Mouse (Mus musculus) granulocyte monocyte progenitor cell, adult 5-6 weeks (primary cell): ENCODE results near the gene Itga9. TPM values are rescaled to one million over a fixed set of nuclear protein-coding genes. Genes with fewer than 3 reads are reported as not detected.

Source experiments
- ATAC-seq: replicated peaks from 2 replicates; pipeline ENCODE4 v1.8.0; 2016; ENCODE audit warnings: mild to moderate bottlenecking, moderate TSS enrichment, inconsistent platforms; ENCODE audit not compliant: poor library complexity, severe bottlenecking
- total RNA-seq, 2 experiments: library from RNA; stranded (forward) in 1 of 2; stranded (reverse) in 1 of 2; fragments of 200-712, 200-1000 nt in 1 of 2; fragments of >200 nt in 1 of 2; fragmentation: Nextera tagmentation in 1 of 2; gene quantifications; 2 replicates each; pipeline ENCODE4 v1.2.3; 2014 to 2017

The Itga9 gene
- total RNA-seq, 2 experiments from 2014 or later, result 0.26 TPM; not detected in 1

DNA sequence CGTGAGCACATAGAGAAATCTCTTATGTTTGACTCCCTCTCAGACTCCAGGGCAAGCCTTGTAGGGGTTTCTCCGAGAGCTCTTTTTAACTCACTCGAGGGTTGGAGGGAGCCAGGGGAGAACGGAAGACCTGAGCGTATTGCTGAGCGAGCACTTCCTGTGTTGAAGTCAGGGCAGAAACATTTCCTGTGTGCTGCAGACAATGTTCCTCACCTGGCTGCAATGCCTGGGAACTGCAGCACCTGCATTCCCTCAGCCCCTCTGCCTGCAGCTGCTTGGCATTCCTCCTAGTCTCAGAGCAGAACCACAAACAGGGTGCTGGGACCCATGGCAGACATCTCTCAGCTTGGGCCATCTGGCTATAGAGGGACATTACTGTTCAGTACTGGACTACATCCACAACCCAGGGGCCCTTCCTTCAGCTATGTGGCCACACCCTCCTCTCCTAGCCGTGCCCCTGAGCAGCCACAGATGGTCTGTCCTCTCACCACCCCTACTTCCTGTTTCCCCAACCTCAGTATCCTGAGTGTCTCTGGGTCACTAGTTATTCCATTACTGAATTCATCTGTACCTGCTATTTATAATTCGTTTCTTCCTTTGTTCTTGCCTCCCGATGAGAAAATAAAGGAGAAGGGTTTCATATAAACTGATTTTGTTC, 109.6 kb downstream of the Itga9 start:
- ATAC-seq, result peak; percentile 94

DNA sequence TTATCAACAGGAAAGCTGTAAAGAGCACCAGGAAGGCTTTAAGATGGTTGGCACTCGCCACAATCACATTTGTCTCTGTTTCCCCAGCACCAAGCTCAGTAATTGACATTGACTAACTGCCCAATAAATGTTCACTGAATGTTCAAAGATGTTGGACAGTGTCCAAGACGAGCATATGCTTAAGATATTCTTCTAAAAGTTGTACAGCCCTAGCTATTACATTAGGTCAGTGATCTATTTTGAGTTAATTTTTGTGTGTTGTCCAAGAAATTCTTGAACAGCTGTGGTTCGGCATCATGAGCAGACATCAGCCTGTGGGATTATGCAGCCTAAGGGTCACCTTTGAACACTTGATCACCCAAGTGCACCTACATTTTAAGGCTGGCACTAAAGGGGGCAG, 110.9 kb downstream of the Itga9 start:
- no peak for ATAC-seq

DNA sequence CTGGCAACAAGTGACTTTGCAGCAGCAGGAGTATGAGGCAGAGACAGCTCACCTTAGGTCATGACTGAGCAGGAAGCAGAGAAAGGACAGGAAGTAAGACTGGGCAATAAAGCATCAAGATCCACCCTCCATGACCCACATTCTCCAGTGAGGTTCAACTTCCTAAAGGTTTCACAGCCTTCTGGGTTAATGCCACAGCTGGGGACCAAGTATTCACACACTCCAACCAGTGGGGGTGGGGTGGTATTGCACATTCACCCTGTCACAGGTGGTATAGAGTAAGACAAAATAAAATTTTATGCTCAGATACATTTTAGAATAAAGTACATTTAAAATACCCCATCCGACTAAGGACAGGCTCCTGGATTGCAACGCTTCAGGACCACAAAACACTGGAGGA, 112.0 kb downstream of the Itga9 start:
- ATAC-seq, result no peak

DNA sequence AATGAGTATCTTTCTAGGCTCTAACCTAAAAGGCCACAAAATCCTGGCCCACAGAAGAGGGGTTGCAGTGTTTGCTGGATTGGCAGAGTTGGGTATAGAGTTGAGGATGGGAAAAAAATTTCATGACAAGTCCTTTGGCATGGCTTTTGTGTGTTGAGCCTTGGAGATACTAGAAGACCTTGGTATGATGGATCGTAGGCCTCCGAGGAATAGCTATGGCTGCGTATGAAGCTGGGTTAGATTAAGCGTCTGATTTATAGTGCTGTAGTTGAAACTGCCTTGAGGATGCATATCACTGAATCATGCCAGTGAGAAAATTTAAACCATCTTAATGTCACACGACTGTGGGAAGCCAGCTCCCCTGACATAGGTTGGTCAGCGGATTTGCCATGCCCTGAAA, 114.6 kb downstream of the Itga9 start:
- ATAC-seq, result no peak

DNA sequence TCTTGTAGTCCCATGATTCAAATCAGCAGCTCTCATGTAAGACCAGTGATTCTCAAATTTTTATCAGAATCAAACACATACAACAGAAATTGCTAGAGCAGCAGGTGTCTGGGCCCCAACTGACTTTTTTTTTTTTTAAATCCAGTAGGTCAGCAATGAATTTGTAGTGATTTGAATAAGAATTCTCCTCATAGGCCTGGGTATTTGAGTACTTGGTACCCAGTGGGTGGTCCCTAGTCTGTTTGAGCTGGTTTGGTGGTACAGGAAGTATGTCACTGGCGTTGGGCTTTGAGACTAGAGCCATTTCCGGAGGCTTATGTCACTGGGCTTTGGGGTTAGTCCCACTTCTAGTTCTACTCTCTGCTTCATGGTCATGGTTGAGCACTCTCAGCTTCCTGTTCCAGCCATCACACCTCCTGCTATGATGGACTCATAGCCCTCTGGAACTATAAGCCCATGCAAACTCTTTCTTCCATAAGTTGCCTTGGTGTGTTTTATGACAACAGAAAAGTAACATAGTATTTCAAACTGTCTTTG, 116.4 kb downstream of the Itga9 start:
- ATAC-seq, result no peak

DNA sequence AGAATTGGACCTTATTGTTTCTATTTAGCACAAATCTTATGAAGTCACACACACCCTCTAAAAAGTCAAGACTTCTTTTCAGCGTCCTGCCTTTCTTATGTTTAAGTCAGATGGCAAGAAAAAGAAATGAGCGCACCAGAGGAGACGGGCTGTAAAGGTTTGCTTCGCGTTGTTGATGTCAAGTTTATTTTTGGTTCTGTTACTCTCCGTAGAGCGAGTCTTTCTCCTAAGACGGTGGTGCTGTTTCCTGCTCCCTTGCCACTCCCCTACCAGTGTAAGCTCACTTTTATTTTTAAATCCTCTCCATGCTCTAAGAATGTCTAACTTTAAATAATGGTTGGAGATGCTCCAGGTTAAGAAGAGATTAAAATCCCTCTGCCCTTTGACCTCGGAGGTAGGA, 118.6 kb downstream of the Itga9 start:
- no peak for ATAC-seq

DNA sequence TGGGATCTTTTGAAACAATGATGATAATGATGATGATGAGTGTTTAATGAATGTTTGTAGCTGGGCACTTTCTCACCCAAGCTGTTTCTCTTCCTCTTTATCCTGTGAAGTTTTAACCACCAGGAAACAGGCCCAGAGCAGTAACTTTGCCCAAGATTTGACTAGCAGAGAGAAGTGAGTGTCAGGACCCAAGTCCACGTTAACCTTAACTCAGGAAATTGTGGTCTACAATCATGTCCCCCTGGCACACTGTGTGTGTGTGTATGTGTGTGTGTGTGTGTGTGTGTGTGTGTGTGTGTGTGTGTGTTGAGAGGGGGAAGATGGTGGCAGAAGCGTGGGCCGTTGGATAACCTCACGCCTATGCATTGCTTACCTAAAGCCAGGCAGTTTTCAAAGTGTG, 120.1 kb downstream of the Itga9 start:
- peak; percentile 90 for ATAC-seq

DNA sequence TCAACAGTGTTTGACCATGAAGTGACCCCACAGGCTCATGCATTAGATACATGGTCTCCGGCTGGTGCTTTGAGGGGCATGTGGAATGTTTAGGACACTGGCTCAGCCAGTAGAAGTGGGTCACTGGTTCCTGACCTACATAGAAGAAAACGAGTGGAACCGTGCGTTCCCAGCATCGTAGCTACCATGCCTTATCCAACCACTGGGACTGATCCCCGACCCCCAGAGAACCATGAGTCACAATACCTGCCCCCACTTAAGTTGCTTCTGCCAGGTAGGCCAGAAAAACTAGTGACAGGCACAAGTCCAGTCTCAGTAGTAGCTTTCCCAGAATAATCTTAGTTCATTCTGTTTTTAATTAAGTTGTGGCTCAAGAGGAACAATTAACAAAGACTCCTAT, 121.8 kb downstream of the Itga9 start:
- ATAC-seq, result no peak

DNA sequence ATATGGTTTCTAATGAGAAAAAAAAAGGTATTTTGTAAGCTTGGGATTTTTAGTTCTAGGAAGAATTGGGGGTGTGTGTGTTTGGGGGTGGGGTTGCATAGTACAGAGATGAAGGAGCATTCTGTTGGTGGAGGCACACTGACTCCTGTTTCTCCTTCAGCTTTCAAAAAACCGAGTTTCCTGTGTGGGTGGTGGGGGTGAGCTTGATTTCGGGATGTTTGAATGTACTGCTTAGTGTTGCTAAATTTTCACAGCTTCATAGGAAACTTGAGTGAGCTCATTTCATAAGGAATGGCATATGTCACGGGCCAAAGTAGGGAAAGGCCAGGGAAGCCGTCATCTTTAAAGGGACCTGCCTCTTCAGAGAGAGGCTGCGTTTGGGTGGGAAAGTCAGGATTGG, 122.5 kb downstream of the Itga9 start:
- ATAC-seq, result no peak

DNA sequence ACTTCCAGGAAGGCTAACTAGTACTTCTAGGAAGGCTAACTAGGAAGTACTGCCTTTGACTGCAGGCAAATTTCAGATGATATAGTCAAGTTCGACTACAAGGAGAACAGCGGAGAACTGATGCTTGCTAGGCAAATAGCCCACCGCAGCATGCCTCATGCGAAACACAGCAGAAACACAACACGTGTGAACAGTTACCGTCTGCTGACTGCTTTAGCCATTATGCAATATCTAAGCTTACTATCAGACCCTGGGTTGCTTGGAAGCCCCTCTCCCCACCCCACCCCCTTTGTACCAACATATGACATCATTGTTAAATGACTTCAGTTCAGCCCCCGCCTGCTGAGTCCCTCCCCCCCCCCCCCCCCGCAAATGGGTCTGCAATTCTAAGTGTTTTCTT, 123.7 kb downstream of the Itga9 start:
- ATAC-seq, result no peak

DNA sequence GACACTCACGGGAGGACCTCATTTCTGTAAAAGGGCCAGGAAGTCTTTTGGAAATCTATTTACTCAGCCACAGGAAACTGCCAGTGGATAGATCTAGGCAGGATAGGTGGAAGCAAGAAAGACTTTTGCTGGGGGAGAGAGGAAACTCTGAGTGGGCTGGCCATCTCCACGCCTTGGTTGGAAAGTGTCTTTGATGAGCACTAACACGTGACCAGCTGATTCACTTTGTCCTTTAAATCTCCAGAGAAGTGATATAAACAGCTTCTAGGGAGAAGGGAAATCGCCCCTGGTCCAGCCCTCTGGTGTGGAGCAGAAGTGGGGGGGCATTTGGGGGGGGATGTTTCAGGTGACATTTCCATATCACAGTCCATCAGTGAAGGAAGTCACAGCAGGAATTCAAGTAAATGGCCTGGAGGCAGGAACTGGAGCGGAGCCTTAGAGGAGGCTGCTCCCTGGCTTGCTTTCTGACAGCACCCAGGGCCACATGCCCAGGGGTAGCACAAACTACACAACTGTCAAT, 124.4 kb downstream of the Itga9 start:
- ATAC-seq, result no peak

DNA sequence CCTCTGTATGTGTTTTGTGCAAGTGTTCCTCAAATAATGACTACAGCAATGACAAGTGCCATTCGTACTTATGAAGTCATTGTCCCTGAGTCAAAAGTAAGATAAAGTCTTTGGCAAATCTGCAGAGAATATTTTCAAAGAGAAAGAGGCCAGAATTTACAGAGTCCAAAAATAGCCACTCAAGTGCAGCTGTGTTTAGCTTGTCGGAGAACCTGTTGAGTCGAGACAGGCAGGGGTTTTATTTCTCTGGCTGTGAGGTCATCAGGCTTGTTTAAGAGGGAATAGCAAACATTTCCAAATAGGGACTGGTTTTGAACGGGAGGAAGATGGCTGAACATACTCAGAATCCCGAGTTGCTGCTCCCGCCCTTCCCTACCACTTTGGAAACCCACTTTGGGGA, 125.2 kb downstream of the Itga9 start:
- ATAC-seq, result no peak

DNA sequence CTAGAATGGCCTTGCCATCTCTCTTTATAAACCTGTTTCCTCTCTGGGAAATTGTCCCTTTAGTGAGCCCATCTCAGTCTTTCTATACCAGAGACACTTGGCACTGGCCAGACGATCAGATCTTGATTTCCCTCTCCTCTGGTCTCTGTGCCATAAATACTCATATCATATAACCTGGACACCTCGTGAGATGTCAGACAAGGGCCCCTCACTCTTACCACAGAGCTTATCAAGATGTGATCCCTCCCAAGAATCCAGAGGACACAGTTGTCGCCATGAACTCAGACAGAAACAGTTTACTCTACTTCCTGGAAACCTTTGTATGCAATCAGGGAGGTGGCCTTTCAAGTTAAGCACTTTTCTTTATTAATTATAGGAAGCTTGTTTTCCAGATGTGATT, 127.1 kb downstream of the Itga9 start:
- ATAC-seq, result no peak

DNA sequence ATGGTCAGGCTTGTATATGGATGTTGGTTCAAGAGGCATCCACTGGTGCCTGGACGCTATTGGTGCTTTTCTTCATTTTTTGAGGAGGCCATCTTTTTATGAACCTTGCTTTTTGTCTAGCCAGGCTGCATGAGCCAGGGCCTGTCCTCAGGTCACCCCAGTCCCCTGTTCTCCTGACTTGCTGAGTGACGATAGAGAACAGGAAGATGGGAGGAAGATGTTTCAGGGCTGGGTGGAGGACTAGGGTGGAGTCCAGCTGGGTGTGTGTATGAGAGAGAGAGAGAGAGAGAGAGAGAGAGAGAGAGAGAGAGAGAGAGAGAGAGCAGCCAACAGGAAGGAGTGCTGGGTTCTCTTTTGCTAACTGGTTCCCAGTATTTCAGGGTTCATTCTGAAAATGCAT, 130.6 kb downstream of the Itga9 start:
- ATAC-seq, result peak; percentile 33; the same call in 1 of the 2 replicates

DNA sequence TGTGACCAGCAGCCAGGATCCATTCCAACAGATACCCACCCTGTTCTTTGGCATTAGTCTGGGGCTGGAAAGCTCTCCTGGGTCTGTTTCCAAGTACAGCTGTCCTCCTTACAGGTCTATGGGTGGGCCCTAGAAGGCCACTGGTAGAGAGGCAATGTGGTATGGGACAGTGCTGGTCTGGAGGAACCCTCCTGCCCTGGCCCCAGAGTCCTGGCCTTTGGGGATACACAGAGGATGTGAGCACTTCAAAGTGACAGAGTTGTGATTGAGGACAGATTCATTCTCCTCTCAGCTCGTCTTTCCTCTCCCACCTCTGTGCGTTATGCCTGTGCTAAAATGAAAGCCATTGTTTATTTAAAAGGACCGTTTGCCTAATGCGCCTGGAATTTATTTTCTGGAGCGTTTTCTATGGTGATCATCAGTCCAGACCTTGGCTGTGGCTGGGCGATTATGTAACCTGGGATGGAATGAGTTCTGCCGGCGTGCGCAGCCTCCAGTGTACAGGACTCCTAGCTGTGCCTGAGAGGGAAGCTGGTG, 131.2 kb downstream of the Itga9 start:
- no peak for ATAC-seq

DNA sequence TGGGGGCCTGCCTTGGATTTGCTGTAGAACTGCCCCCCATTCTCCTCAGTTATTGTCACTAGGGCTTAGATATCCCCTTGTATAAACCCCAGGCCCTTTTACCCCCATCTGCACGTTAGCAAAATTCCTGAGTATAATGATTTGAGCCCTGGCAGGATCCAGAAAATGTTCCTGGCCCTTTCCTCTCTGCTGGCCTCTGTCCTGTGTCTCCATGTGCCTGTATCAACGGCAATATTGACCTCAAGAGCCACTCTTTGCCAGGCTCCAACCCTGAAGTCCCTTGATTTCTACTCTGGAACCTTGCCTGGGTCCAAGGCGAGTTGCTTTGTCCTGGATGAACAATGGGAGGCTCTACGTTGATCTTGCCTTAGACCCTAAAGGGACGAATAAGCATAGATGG, 131.8 kb downstream of the Itga9 start:
- no peak for ATAC-seq

DNA sequence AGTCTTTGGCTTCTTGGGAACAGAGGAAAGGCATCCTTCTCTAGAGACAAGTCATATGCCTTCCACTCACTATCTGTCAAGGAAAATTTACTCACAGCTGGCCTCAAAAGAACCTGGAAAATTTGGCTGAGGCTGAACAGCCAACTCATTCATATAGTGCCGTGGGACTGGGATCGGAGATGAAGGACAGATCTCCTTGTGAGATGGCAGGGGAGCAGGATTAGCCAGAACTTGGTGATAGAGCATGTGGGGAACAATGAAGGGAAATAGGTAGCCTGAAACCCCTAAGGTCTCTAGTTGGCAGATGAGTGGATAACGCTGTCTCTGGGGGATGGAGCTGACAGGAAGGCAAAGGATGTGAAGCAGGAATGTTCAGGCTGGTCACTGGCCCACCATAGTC, 132.6 kb downstream of the Itga9 start:
- no peak for ATAC-seq

DNA sequence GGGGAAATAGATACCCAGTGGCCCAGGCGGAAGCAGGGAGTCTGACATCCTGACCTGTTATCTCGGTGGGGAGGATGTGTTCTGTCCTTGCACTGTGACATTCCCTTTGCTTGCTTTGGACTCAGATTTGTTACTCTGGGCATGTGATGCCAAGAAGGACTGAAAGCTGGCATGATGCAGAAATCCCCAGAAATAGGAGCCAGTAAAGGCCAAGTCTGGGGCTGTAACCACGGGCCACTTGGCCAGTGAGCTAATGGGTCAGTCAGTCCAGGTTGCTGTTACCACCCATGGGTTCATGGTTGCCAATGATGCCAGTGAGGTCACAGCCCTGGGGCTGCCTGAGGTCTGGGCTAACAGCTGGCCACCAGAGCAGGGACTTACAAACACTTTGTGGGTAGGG, 133.2 kb downstream of the Itga9 start:
- no peak for ATAC-seq

DNA sequence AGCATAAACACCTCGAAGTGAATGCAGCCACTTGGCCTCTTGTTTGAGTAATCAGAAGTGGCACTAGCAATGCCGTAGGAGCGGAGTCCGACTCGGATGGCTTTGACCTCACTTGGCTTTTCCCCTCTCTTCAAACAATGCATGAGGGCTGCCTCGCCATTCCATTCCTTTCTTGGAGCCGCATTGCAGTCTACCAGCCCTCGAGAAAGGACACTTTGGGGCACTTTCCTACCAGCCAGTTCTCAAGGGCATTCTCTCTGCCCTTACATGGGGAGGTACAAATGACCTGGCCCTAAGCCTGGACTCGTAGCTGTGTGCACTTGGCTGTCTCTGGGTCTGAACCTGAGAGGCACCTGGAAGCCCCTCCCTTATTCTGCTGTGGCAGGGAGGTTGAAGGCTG, 134.8 kb downstream of the Itga9 start:
- no peak for ATAC-seq

DNA sequence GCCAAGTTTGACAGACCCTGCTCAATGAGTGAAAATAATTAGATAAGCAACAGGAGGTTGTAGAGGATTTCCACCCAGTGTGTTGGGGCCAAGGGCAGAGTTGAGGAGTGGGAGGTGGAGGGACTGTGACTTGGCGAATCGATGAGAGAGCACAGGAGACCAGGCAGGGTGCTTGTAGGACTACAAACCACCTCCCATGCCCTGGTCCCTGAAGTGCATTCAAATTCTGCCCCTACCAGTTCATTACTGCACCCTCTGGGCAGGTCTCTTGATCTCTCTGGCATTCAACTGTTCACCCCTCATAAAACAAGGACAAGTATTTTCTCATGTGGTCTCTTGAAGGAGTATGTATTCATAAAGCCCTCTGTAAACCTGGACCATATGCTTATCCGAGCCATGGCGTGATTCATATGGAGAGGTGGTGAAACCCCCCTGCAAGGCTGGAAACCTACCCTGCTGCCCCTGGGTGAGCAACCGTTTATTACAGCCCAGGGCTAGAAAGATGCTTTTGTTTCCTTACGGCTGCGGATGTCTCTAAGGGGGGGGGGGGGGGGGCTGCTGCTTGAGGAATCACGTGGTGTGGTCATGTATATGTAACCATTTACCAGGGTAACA, 143.0 kb downstream of the Itga9 start:
- ATAC-seq, result no peak

DNA sequence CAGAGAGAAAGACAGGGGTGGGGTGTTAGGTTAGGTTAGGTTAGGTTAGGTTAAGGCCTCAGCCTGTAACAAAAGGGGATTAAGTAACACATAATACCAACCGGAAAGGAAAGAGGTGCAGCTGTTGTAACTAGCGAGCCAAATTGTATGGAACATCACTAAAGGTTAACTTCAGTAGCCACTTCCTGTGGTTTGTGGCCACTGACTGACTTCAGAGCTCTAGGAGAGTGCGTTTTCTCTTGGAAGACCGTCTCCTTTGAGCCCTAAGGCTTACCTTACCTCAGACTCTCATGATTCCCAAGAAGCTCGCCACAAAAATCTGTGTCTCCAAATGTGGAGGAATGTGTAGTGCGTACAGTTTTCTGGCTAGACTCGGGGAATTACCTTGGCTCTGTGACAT, 144.3 kb downstream of the Itga9 start:
- peak; percentile 82 for ATAC-seq

DNA sequence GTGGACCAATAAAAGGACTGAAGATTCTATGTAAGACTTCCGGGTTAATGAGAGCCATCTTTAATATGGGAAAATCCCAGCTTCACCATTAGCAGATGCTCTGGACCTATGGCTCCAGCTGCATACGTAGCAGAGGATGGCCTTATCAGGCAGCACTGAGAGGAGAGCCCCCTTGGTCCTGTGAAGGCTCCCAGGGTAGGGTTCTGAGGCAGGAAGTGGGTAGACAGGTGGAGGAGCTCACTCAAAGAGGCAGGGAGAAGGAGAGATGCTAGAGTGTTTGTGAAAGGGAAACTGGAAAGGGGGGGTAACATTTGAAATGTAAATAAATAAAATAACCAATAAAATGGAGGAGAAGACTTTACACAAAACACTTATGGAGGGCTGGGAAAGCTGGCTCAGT, 145.9 kb downstream of the Itga9 start:
- ATAC-seq, result no peak
